Mouse (Mus musculus) Patski (cell line): ENCODE data around the gene Dnajc2. TPM values are rescaled to one million over a fixed set of nuclear protein-coding genes. Genes with fewer than 3 reads are reported as not detected.

Source experiments
- ATAC-seq: fragments of 100-300 bp; one replicate; pipeline ENCODE4 v1.8.0; 2021
- CTCF ChIA-PET: fragments of 350-600 bp; sonication (Branson Sonifier 250); formaldehyde crosslinking; loops from one replicate; lab custom pipeline; 2022; ENCODE audit warnings: inconsistent platforms; lab: Charles Lee
- POLR2A ChIA-PET: fragments of 350-600 bp; sonication (Branson Sonifier 250); formaldehyde crosslinking; loops from one replicate; lab custom pipeline; 2022; ENCODE audit warnings: antibody characterized with exemption, inconsistent platforms; lab: Charles Lee
- DNase-seq: peaks from one replicate; pipeline ENCODE4 v3.0.0-alpha.2; 2011; ENCODE audit warnings: low read depth, low spot score
- H3K27me3 ChIP-seq: fragments of 371-371 bp; one replicate; pipeline ENCODE4 v1.5.1; 2021
- CTCF ChIP-seq: fragments of 100-300 bp; IDR thresholded peaks from one replicate; pipeline ENCODE4 v1.5.1; 2021
- in situ Hi-C: fragments of 300-500 bp; cut with MboI; formaldehyde crosslinking; loops from 3 replicates; pipeline ENCODE4 v1.11.1; 2018; ENCODE audit warnings: low pct_unique_long_range_greater_than_20kb, mixed read lengths
- polyA plus RNA-seq: library from polyadenylated mRNA; unstranded; gene quantifications from one replicate; pipeline ENCODE4 v1.2.3, GENCODE M21; 2021

Dnajc2 gene
- polyA plus RNA-seq = 67.5 TPM

DNA sequence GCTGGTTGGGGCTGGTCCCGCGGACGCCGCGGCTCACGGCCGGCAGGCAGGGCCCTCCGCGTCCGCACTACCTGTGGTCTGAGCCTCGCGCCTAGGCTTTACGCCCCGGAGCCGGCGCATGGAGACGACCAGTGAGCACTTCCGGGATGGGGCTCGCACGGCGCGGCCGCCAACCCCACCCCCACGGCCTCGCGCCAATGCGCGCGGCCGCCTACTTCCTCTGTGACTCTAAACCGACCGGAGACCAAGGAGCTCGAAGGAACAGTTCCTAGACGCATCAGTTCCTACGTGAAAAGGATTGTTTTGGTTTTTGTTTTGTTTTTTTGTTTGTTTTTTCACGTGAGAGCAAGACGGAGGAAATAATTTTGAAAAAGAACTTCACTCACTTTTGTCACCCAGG lies at the start of gene Dnajc2, which contains the start of gene Psmc2:
Gene Dnajc2 (minus strand): TSS at position 199 of the 400 bp plus-strand sequence.
Gene Psmc2 (plus strand): TSS at position 231 of the 400 bp plus-strand sequence.
- no peak for TF ChIP-seq CTCF
- DNase-seq = peak; percentile 61
- CTCF ChIA-PET = interaction anchor here (1.1 kb wide), 1 partner anchor 12 kb away, joined by 3 read pairs; no protein-coding TSS in a partner anchor
- in situ Hi-C loops = no loop called here
- POLR2A ChIA-PET = interaction anchor here (0.7 to 1.2 kb wide), 3 partner anchors 20 to 83 kb away, joined by 3 read pairs; partner anchors contain the start of gene Napepld
- no peaks in the 10 kb centered on the region for H3K27me3 ChIP-seq
- ATAC-seq = peak; percentile 86

DNA sequence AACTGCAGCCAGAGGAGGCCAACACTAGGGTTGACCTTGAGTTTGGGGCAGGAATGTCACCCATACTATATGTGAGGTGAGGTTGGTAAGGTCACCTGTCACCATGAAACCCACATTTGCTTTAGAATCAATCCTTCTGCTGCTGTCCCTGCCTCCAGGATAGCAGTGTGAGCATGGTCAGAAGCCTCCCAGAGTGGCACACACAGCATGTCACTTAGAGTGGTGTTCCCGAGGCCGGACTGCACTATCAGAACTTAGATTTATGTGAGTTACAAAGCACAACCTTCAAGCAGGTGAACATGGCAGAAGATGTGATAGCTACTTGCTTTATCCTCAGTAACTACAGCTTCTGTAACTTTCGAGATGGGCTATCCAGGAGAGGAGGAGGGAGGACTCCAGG lies 46.7 kb upstream of the Dnajc2 start:
- CTCF ChIA-PET = interaction anchor here (1.1 kb wide), 2 partner anchors 10 to 15 kb away, joined by 3 read pairs; no protein-coding TSS in a partner anchor
- no peak for DNase-seq
- peaks cover 35% of the 10 kb centered on the region for H3K27me3 ChIP-seq
- ATAC-seq = no peak
- no peak for TF ChIP-seq CTCF
- in situ Hi-C loops = loop anchor here (25.0 kb wide), 1 partner anchor 681 kb away; no protein-coding TSS in a partner anchor
- POLR2A ChIA-PET = no interaction called here

DNA sequence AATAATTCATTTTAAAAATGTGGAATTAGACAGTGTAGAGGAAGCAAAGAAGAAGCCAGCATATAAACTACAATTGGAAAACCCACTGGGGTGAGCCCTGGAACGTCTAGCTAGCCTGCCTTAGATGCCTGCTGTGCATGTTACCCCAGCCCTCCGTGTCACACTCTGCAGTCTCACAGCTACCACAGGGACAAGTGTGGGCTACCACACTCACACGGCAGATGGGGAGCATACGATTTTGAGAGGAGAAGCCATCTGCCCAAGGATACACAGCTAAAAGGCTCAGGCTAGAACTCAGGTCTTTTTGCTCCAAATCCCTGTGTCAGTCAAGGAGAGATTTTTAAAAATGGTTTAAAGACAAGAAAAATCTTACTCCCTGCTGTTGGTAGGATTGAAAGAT lies 43.8 kb upstream of the Dnajc2 start:
- H3K27me3 ChIP-seq = peaks cover 30% of the 10 kb centered on the region
- ChIA-PET POLR2A (no interaction called here), CTCF (interaction anchor here (1.2 kb wide), 1 partner anchor 16 kb away, joined by 3 read pairs; no protein-coding TSS in a partner anchor)
- DNase-seq = no peak
- no peak for ATAC-seq
- TF ChIP-seq CTCF = no peak
- in situ Hi-C loops = loop anchor here (25.0 kb wide), 1 partner anchor 683 kb away; no protein-coding TSS in a partner anchor

DNA sequence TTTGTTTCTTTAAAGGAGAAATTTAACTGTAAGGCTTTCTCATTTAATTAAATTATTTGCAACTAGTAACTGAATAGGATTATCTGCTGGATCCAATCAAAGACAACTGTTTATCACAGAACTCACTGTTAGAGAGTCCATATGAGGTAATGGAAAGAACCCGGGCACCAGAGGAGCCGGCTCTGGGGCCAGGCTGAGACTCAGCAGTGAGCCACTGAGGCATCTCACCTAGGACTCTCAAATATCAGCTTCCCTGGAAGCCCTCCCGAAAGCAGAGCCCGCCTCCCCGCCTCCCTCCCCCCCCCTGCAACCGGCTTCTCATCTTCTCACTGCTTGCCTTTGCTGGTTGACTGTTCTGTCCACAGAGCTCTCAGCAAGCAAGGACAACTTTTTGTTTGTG lies 42.6 kb upstream of the Dnajc2 start:
- in situ Hi-C loops = loop anchor here (25.0 kb wide), 1 partner anchor 685 kb away; no protein-coding TSS in a partner anchor
- POLR2A ChIA-PET = interaction anchor here (0.6 kb wide), 1 partner anchor 12 kb away, joined by 4 read pairs; no protein-coding TSS in a partner anchor
- peaks cover 24% of the 10 kb centered on the region for H3K27me3 ChIP-seq
- ATAC-seq = no peak
- CTCF ChIA-PET = interaction anchor here (0.7 kb wide), 1 partner anchor 10 kb away, joined by 3 read pairs; no protein-coding TSS in a partner anchor
- DNase-seq = no peak
- no peak for TF ChIP-seq CTCF

DNA sequence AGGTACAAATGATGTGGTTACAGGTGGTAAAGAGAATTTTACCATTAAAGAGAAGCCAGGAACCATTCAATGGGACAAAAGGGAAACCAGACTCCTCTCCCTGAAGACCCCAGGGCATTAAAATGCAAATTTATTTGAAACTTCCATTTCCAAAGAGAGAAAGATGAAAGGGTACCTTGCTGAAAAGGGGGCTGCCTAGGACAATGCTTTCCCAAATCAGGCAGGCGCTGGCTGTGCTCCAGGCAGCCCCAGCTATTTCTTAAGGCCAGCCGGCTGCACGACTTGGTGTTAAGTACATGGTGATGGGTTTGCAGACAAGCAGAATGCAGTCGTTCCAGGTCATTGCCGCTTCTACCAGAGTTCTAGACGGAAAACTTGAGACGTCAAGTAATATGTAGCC lies 41.3 kb upstream of the Dnajc2 start:
- H3K27me3 ChIP-seq = peaks cover 14% of the 10 kb centered on the region
- in situ Hi-C loops = loop anchor here (25.0 kb wide), 1 partner anchor 686 kb away; no protein-coding TSS in a partner anchor
- ATAC-seq (no peak), DNase-seq (no peak)
- ChIA-PET CTCF (interaction anchor here (0.9 kb wide), 1 partner anchor 9 kb away, joined by 3 read pairs; no protein-coding TSS in a partner anchor), POLR2A (interaction anchor here (0.8 kb wide), 1 partner anchor 22 kb away, joined by 3 read pairs; no protein-coding TSS in a partner anchor)
- no peak for TF ChIP-seq CTCF

DNA sequence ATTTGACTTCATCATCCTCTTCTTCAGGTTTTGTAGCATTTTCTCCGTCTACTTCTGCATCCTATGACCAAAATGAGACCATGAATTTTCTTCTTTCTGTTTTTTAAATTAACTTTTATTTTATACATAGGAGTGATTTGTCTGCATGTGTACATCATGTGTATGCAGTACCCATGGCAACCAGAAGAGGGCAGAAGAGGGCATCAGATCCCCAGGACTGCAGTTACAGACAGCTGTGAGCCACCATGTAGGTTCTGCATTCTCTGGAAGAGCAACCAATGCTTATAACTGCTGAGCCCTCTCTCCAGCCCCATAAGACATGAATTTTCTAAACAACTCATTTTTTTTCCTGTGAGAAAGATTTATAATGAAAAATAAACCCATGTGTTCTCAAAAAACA lies 28.9 kb upstream of the Dnajc2 start:
- CTCF ChIA-PET = interaction anchor here (2.1 kb wide), 1 partner anchor 8 kb away, joined by 4 read pairs; no protein-coding TSS in a partner anchor
- DNase-seq = no peak
- peaks cover 6% of the 10 kb centered on the region for H3K27me3 ChIP-seq
- no peak for ATAC-seq
- POLR2A ChIA-PET = no interaction called here
- in situ Hi-C loops = no loop called here
- TF ChIP-seq CTCF = peak; percentile 62

DNA sequence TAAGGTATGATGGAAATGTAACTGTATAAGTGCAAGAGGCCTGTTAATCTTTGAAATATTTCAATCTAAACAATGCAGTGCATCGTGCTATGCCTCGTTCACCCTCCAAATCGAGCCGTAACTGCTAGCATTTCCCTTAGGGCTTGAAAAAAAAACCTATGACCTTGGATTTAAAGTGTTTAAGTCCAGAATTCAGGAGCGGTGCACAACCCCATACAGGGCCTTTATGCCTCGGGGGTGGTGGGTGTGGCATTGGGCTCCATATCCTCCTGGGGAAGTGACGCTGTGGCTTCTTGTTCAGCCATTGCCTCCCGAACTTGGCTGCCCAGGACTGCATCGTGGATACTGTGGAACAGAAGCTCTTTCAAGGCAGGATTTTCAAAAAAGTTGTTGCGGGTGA lies 25.9 kb upstream of the Dnajc2 start:
- ChIA-PET POLR2A (no interaction called here), CTCF (no interaction called here)
- in situ Hi-C loops = no loop called here

DNA sequence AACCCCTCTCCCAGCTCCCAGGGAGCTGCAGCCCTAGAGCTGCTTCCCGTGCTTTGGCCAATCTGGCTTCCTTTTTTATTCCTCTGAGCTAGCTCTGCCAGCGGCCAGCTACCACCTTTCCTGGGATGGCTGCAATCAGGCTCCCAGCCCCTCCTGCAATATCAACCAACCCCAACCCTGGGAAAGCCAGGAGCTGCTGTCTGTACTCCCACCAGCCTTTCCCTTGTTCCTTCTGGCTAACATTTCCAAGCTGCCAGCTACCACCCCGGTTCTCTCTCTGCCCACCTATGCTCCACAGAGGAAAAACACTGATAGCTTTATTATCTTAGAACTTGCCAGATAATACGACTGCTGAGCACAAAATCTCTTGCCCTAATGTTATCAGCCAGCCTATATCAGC lies 19.8 kb upstream of the Dnajc2 start:
- ATAC-seq (no peak), DNase-seq (no peak)
- TF ChIP-seq CTCF = no peak
- in situ Hi-C loops = no loop called here
- H3K27me3 ChIP-seq = no peaks in the 10 kb centered on the region
- ChIA-PET CTCF (interaction anchor here (1.0 to 1.7 kb wide), 3 partner anchors 9 to 10 kb away, joined by 3 to 5 read pairs (median 4); no protein-coding TSS in a partner anchor), POLR2A (interaction anchor here (0.6 to 0.9 kb wide), 2 partner anchors 19 to 30 kb away, joined by 3 read pairs; partner anchors contain the start of genes Dnajc2 and Psmc2)

More for the DNA sequence above, 25.9 kb upstream of the Dnajc2 start:
- no peak for DNase-seq
- no peaks in the 10 kb centered on the region for H3K27me3 ChIP-seq
- no peak for TF ChIP-seq CTCF
- ATAC-seq = no peak

DNA sequence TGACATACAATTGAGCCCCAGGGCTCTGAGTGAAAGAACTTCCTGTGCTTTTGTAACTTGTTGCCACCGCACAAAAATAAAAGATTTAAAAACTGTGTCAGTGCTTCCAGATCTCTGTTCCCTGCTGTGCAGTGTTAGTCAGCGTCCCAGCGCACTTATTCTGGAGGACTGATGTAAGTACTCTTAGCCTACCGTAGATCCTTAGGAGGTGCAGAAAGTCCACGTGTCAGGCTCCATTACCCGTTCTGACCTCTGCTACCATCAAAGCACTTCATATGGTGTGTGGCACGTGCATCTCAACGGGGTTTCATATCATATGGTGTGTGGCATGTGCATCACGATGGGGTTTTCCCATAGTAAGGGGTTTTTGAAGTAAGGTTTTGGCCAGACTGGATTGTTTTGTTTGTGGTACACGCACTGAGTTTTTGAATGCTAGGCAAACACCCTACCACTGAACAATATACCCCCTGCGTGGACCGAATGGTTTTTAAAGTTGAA lies 18.7 kb upstream of the Dnajc2 start:
- ATAC-seq (no peak), DNase-seq (no peak)
- in situ Hi-C loops = no loop called here
- TF ChIP-seq CTCF = no peak
- H3K27me3 ChIP-seq = no peaks in the 10 kb centered on the region
- ChIA-PET POLR2A (no interaction called here), CTCF (interaction anchor here (1.7 kb wide), 1 partner anchor 9 kb away, joined by 5 read pairs; no protein-coding TSS in a partner anchor)

DNA sequence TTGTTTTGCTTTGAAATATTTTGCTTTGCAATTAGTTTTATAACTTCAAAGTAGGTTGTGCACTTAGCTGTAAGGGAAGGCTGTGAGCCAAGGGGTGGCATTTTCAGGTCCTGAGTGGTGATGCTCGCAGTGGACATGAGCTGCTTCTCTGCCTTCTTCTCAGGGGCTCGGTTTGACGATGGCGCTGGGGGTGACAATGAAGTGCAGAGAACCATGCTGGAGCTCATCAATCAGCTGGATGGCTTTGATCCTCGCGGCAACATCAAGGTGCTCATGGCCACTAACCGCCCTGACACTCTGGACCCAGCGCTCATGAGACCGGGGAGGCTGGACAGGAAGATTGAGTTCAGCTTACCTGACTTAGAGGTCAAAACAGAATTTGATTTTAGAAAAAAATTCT lies 17.9 kb upstream of the Dnajc2 start:
- ChIA-PET POLR2A (no interaction called here), CTCF (no interaction called here)
- no peaks in the 10 kb centered on the region for H3K27me3 ChIP-seq
- in situ Hi-C loops = no loop called here
- no peak for ATAC-seq
- no peak for DNase-seq
- TF ChIP-seq CTCF = no peak

DNA sequence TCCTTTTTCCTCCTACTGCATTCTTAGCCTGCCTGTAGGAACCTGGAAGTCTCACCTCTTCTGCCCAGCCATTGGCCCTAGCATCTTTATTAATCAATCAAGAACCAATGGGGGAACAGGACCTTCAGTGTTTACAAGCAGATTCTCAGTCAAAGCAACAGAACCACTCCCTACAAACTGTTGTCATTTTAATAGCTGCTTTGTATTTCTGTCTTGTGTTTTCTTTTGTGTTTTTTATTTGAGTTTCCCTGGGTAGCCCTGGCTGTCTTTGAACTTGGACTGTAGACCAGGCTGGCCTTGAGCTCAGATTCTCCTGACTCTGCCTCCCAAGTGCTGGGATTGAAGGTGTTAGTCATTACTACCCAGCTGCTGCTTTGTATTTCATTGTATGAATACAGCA lies 7.1 kb upstream of the Dnajc2 start:
- H3K27me3 ChIP-seq = no peaks in the 10 kb centered on the region
- ChIA-PET CTCF (no interaction called here), POLR2A (no interaction called here)
- DNase-seq = no peak
- ATAC-seq = no peak
- in situ Hi-C loops = no loop called here
- no peak for TF ChIP-seq CTCF
